In the genomic region with DNA sequence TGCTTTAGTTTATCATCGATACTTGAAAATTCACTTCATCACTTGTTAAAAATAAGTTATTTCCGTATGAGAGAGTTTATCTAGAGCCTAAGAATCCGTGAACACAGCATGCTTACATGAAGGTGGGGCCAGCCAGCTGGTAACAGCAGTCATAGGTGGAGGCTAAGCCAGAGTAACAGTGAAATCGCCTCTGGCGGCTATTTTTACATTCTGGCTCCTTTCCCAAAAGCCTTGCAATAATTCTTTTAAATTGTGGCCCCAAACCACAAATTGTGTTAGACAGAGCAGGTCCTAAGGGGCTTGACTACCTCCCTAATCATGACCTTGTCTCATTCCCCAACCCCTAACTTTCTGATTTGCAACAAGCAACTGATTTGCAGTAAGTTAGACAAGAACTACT, we compare ENCODE assay signal across 17 mouse cellular contexts. TPM values are rescaled to one million over a fixed set of nuclear protein-coding genes. Genes with fewer than 3 reads are reported as not detected.
"Had no signal": no experiment of that assay in that cellular context is flagged by ENCODE, and none has a peak within 500 bp of the region (broad histone marks: within the 10 kb centered on the region; RNA-seq: fewer than 3 reads in every experiment).

No protein-coding gene starts in this region.

- H3K36me3 ChIP-seq: kidney, embryonic 15.5 days; limb, embryonic 13.5 days; liver, embryonic 15.5 days; midbrain, embryonic 10.5 days; neural tube, embryonic 15.5 days had no signal

- H3K9ac ChIP-seq: kidney, embryonic 15.5 days; limb, embryonic 13.5 days; liver, embryonic 15.5 days; neural tube, embryonic 15.5 days had no signal

- H3K4me3 ChIP-seq: kidney, embryonic 15.5 days; limb, embryonic 13.5 days; liver, embryonic 15.5 days; midbrain, embryonic 10.5 days; myocyte; neural tube, embryonic 15.5 days had no signal

- H3K9me3 ChIP-seq: kidney, embryonic 15.5 days; limb, embryonic 13.5 days; liver, embryonic 15.5 days; midbrain, embryonic 10.5 days; neural tube, embryonic 15.5 days had no signal

- H3K4me2 ChIP-seq: kidney, embryonic 15.5 days; limb, embryonic 13.5 days; liver, embryonic 11.5 days; liver, embryonic 15.5 days; neural tube, embryonic 15.5 days had no signal

- H3K27ac ChIP-seq: kidney, embryonic 15.5 days; limb, embryonic 13.5 days; liver, embryonic 15.5 days; midbrain, embryonic 10.5 days; neural tube, embryonic 15.5 days had no signal

- ATAC-seq: lung, postnatal 0 days had no signal

- DNase-seq: kidney, postnatal 36 days; layer of hippocampus, adult 9-11 months; layer of hippocampus, postnatal 36 days; lung, adult 2 months; lung, postnatal 4 days; midbrain, embryonic 14.5 days; right cerebral cortex, adult 18-20 months; right cerebral cortex, postnatal 25 days; thymus, postnatal 36 days had no signal

RNA-seq across cellular contexts. Expression of a gene that starts 4.8 kb away (rescaled TPM):
- polyA plus RNA-seq: myocyte had no signal
